Mouse (Mus musculus) mesoderm, embryonic 11.5 days (tissue): ENCODE results near the gene Plxna2.

Experiments
- DNase-seq: peaks from one replicate; pipeline ENCODE4 v3.0.0-alpha.2; 2012; ENCODE audit warnings: low read depth, low spot score

The Plxna2 gene

DNA sequence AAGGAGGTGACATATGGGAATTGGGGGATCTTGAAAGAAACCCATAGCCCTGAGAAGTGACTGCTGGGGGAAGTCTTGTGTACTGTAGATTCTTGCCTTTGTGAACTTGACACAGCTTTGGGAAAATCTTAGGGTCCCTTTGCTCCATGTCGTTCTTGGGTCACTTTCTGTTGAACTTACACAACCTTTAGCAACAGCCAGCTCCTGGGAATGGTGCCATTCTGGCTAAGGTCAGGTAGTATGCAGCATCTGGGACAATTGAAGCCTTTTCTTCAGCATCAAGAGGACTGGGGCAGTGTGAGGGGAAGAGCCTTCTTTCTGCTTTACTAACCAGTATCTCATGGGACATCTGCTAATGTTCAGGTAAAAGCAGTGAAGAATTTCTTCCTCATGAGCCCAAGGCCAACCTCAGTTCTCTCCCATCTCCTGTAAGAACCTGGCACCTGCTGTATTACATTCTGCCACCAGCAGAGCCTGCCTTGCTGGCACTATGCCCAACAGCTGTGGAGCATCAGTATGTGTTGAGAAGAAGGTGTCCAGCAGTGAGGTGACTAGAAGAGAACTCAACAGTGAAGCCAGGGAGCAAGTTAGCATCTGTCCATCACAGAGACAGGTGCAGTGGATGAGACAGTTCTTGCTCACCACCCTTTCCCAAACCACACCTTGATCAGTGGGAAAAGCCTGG lies 86.3 kb downstream of the Plxna2 start:
- no peak for DNase-seq

DNA sequence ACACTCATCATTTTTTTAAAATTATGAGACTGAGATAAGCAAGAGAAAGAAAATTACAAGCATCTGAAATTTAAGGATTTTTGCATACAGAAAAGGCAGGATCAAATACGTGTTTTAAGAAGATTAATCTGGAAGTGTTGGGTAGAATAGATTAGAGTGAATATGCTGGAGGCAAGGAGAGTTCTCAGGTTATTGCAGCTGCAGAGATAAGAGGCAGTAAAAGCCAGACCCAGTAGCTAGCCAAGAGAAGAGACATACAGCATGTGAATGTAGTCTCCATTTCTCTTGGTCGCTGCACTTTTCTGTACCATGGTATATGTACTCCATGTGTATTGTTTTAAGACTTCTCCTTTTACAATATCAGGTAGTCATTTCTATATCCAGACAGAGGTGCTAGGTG lies 88.5 kb downstream of the Plxna2 start:
- no peak for DNase-seq

DNA sequence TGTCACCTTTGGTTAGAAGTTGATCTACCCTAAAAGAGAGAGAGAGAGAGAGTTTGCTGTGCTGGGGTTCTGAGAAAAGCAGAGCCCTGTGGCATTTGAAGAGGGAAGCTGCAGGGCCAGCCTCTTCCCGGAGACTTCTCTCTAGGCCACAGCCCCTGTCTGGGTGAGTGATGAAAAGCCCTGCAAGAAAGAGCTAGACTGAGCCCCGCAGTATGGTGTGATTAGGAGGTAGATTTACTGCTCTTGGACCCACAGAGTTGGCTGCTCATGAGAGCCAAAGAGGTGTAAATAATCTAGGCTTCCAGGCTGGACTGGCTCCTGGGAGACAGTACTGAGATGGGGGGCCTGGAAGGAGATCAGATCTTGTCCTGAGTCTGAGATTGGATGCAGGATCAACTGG lies 94.4 kb downstream of the Plxna2 start:
- DNase-seq: peak; percentile 17

DNA sequence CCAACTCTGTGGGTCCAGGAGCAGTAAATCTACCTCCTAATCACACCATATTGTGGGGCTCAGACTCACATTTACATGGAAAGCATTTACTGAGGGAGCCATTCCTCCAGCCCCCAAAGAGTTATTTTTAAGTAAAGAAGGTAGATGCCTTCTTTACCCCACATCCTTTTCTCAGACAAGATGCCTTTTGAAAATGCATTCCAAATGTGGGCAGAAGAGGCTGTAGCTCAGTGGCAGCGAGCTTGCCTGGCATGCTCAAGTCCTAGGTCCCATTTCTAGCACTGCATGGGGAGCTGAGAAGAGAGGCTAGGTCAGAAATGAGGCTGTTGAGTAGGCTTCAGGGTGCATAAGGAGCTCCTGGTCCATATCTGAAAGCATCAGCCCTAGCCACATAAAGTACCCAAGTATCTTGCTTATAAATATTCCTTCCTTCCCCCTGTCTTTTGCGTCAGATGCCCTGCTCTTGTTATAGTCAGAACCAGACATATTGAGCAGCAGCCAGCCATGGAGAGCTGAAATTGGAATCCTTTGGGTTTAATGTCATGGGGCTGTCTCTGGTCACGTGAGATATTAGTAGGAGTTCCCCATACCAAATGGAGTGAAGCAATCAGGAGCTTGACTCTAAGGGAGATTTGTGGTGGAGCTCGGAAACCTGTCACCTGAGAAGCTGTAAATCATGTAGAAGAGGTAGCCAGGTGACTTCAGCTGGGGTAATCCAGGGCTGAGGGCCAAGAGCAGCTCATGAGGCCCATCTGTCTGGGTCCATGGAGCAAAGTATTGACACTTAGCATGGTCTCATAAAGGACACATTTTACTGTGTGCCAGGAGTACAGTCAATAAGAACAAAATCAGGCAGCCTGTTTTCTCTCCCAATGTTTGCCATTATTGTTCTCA lies 96.4 kb downstream of the Plxna2 start:
- no peak for DNase-seq

GRCm38 (mm10) chr1:194717451-194717874 lies 99.4 kb downstream of the Plxna2 start:
- DNase-seq: no peak

GRCm38 (mm10) chr1:194720406-194720805 lies 102.4 kb downstream of the Plxna2 start:
- DNase-seq: peak; percentile 61

DNA sequence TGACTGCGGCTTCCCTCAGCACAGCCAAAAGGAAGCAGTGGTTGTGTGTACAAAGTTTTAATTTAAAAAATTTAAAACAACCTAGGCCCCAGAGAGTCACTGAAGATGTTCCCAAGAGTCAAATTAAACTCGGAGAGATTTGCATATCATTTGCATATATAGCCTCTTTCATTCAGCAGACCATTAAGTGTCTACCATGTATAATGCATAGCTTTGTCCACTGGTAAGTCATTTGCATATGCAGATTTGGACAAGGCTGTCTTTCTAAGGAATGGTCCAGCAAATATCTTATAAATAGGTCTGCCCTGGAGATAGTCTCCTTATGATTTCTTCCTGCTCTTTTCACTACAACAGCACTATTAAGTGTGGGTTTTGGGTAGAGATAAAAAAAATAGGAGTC lies 103.2 kb downstream of the Plxna2 start:
- DNase-seq: no peak

GRCm38 (mm10) chr1:194722329-194722728 lies 104.3 kb downstream of the Plxna2 start:
- peak; percentile 67 for DNase-seq

- DNase-seq: no peak
These were observed 116.8 kb downstream of the Plxna2 start for GRCm38 (mm10) chr1:194734836-194735235.

DNA sequence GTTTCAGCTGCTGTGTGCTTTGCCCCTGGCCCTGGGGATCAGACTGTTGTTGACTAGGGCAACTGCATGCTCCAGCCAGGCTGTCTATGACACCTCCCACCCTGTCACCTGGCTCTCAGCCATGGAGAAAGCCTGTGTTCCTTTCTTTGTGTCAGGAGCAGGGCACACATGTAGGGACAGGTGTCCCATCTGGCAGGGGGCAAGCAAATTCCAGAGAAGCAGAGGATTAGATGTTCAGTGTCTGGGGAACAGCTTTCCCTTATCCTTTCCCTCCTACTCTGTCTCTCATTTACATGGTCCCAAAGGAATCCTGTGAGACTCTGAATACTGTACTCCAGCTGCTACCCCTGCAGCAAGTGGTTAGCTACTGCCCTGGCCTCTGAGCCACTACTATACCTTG lies 121.9 kb downstream of the Plxna2 start:
- no peak for DNase-seq

- peak; percentile 50 for DNase-seq
These were observed 124.9 kb downstream of the Plxna2 start for GRCm38 (mm10) chr1:194742901-194743422.

DNA sequence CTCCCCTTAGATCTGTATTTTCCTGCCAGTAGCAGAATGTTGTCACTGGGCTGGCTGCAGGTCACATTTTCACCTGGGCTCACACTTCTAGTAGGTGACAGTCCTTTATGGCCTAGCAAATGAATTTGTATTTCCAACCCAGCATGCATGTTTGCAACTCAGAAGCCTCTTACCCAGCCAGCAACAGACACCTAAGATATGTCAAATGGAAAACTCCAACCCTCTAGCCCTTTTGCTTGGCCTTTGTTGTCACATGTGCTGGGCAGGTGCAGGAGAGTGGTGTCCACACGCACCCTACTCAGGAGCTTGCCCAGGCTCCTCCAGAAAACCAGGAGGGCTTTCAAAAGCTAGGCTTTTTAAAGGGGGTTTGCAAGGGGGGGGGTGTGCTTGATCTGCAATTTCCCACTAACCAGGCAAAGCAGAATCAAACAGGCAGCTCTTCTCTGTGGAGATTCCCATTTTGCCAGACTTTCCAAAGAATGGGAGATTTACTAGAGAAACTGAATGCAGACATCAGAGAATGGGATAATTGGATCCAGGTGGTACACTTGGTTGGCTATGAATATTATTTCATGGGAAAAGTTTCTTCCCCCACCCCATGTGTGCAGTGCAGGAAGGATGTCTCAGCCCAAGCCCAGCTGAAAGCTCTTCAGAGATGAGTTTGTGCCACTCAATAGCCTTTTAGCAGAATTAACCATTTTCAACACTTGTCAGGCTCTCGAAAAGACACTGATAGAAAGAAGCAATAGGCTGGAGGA lies 127.3 kb downstream of the Plxna2 start:
- no peak for DNase-seq

- peak; percentile 30 for DNase-seq
These were observed 128.6 kb downstream of the Plxna2 start for GRCm38 (mm10) chr1:194746332-194747249.

DNA sequence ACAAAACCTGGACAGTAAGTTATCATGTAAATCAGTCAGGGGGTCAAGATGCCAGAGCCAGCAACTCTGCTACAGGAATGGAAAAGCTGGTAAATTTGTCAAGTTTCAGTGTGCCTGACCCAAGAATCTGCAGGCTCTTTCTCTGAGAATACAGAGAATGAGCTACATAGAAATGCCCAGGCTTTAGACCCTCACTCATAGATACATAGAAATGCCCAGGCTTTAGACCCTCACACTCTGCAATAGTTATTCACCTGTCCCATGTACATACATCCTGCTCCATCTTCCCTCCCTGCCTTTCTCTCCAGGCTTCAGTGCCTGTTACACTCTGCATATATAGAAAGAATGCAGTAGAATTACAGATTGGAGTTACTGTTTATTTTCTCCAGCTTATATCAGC lies 129.2 kb downstream of the Plxna2 start:
- DNase-seq: no peak

- peak; percentile 64 for DNase-seq
These were observed 135.2 kb downstream of the Plxna2 start for GRCm38 (mm10) chr1:194753168-194753567.

DNA sequence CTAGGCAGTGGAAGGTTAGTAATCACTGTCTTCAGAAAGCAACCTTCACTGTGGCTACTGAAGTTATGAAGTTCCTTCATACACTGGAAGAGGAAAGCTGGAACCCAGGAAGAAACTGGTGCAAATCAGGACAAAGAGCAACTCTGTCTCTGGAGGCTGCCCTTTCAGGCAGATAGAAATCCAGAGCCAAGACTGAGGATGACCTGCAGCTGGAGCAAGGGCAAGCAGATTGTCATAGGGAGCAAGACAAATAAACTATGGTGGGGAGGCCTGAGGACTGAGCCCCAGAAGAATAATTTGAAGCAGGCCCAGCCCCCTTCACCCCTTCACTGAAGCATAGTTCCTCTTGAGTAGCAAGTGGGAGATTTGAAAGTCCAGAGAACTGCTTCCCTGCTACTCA lies 138.0 kb downstream of the Plxna2 start:
- DNase-seq: no peak

DNA sequence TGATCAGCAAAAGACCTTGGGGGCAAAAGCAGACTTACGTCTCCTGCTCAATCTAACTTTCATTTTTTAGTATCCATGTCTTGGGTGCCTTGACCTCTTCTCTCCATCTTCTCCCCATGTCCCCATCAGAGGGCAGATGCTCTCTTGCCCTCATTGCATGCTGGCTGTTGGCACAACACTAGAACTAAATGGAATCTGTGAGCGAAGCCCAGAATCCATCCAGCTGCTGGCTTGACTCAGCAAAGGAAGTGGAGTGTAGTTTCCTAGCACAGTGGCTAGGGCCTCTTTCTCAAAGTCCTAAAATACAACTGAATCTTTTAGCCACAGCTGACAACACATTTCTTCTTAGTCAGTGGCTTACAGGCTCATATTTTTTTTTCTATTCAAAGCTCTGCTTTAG lies 138.4 kb downstream of the Plxna2 start:
- no peak for DNase-seq

DNA sequence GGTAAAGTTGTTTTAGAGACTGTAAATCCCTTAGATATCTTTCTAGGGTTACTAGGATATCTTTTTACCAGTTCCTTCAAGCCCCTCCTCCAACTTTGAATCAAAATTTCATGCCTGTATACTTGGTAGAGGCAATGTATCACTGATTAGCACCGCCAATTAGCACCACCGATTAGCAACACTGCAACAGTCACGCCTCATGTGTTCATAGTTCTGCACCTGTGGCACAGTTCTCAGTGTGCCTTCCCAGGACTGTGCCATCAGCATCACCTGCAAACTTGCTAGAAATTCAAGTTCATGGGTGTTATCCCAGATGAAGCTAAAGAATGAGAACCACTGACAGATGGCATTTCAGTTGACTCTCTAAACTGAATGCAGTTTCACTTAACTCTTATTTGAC lies 138.8 kb downstream of the Plxna2 start:
- no peak for DNase-seq

DNA sequence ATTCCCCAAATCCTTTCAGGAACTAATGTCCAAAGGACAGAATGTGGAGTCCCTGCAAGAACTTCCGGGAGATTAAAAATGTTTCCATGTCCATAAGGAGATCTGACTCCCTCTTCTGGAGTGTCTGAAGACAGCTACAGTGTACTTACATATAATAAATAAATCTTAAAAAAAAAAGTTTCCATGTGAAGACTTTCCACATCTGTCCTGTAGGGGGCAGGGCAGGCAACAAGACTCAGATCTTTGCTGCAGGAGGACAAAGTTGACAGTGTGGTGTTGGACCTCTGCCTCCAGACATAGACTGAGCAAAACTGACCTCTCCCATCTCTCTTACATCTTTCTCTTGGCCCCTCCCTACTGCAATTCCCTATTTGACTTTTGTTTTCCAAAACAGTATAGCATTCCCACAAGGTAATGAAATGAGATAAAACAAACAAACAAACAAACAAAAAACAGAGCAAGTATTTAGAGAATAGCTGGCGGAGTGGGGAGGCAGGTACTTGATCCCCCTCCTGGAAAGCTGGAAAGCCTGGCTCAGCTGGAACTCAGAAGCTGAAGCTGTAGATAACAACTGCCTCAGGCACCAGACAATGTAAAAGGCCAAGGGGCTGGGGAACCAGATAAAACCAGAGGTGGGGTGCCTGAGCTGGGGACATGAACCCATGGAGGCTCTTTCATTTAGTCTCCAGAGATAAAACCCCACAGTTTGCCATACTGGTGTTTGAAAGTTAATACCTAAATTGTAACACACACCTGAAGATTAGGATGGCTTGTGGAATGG lies 143.6 kb downstream of the Plxna2 start:
- DNase-seq: peak; percentile 43

- DNase-seq: no peak
These were observed 144.9 kb downstream of the Plxna2 start for GRCm38 (mm10) chr1:194762896-194763295.
